Mouse (Mus musculus): ENCODE results near the gene Gabpa.
A peak's percentile ranks its signal among the peaks of the same experiment; 100 is the strongest.

Gabpa gene

GRCm38 (mm10) chr16:84834745-84835440 lies at the start of gene Gabpa:
Gabpa (plus strand) TSS chr16:84834925.
- peak; percentile 95 for DNase-seq (ENCODE audit: low spot score)

DNA sequence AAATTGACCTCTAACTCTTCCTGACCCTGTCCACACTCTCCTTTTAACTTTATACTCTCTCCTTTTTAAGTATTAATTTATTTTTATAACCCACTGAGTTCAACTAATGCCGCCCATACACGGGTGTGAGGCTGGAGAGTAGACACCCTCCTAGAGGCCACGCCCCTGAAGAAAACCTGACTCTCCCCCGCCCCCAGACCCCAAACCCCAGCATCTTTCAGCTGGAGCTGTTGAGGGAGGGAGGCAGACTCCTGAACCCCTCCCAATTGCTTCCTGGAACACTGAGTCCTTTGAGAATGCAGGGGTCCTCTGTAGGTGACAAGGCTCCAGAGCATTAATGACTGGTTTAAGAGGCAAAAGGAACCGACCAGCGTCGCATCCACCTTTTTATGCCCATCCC lies 49.8 kb upstream of the Gabpa start:
- no peak for DNase-seq (ENCODE audit: low spot score)

DNA sequence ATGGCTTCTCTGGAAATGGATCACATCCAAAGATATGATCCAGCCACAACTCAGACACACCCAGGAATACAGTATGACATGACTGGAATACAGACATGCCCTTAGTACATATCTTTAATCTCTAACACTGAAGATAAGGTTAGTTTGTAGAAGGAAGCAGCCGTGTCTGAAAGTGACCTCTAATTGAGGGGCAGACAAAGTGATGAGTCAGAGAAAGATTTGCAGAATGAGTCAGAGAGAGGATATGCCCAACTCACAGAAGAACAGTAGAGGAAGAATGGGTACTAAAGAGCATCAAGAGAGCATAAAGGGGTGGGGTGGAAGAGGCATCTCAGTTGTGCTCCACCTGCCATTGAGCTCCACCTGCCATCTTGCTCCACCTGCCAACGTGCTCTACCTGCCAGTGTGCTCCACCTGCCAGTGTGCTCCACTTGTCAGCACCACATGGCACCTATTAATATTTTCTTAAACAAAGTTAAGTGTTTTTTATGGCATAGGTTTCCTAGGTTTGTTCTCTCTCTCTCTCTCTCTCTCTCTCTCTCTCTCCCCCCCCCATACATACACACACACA lies 44.0 kb upstream of the Gabpa start:
- no peak for DNase-seq (ENCODE audit: low spot score)

DNA sequence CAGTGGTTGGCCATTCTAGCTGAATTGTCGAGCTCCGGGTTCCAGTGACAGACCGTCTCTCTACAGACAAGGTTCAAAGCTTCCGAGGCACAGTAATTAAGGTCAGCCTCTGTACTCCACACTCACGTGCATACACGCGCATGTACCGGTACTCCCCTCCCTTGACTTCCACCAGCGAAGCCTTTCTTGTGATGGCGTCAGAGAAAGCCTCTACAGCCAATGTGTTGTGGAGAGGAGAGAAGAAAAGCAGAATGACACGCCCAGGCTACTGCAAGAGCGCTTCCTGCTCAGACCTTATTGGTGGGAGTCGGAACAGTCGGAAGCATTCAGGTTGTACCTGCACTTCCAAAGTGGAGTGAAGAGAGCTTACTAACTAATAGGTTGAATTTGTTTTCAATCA lies 41.3 kb upstream of the Gabpa start:
- DNase-seq (ENCODE audit: low spot score), result no peak

DNA sequence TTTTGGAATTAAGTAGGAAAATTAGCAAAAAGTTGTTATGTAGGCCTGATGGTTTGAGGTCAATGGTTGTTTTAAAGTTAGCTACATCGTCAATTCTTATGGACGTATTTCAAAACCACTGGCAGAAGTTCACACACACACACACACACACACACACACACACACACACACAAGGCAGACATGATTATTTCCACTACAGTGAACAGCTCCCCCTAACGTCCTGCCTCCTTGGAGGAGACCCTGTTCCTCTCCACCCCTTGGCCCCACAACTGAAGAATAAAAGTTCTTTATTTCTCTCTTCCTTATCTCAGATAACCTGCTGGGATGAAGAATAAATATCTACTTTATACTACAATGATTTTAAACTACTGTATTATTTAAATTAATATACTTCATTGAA lies 39.4 kb upstream of the Gabpa start:
- no peak for DNase-seq (ENCODE audit: low spot score)

- DNase-seq (ENCODE audit: low spot score), result no peak
Measured at GRCm38 (mm10) chr16:84796678-84797077, 38.0 kb upstream of the Gabpa start.

DNA sequence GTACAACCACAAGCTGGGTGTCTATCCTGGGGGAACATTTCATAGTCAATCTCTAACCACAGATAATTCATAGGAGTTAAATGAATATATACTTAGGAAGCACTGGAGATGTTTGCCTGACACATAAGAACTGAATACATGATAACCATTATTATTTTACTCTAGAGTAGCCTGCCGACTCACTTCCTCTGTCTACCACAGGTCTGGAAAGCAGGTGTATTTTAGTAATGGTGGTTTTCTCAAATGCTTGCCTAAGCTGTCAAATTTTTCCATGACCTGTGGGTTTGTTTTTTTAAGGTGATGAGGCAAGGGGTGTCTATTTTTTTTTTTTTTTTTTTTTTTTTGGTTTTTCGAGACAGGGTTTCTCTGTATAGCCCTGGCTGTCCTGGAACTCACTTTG lies 34.7 kb upstream of the Gabpa start:
- no peak for DNase-seq (ENCODE audit: low spot score)

GRCm38 (mm10) chr16:84802217-84802616 lies 32.5 kb upstream of the Gabpa start:
- no peak for DNase-seq (ENCODE audit: low spot score)

- DNase-seq (ENCODE audit: low spot score), result no peak
Measured at GRCm38 (mm10) chr16:84804866-84805265, 29.9 kb upstream of the Gabpa start.

DNA sequence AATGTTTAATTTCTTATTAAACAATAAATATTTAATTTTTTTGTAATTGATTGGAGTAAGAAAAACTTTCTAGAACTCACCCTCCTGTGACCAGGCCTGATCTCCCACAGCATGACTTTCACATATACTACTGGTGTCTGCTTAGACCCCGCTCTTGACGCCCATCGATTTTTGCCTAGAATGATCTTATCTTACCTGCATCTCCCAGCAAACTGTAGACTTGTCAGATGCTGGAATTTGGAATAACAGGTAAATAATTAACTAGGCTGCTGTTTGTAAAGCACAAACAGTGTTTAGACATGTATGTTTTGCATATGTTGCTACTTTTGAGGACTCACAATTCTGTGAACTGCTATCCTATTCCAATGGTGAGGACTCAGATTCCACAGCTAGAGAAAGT lies 28.6 kb upstream of the Gabpa start:
- DNase-seq (ENCODE audit: low spot score), result no peak

DNA sequence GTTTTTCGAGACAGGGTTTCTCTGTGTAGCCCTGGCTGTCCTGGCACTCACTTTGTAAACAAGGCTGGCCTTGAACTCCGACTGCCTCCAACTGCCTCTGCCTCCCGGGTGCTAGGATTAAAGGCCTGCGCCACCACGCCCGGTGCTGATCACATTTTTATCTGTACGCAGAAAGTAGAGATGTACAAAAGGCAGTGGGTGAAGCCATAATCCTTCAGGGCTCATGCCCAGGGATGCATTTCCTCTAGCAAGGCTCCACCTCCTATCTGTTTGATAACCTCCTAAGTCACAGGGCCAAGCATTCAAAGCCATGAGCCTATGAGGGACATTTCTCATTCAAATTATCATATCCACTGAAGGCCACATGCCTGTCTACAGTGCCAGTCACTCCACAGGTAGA lies 26.9 kb upstream of the Gabpa start:
- no peak for DNase-seq (ENCODE audit: low spot score)

DNA sequence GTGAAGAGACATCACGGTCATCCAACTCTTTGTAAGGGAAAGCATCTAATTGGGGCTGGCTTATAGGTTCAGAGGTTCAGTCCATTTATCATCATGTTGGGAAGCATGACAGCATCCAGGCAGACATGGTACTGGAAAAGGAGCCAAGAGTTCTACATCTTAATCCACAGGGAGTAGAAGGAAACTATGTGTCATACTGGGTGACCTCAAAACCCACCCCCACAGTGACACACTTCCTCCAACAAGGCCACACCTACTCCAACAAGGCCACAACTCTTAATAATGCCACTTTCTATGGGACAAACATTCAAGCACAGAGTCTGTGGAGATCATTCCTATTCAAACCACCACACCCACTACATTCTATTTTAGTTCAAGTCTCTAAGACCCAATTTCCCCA lies 24.5 kb upstream of the Gabpa start:
- no peak for DNase-seq (ENCODE audit: low spot score)

DNA sequence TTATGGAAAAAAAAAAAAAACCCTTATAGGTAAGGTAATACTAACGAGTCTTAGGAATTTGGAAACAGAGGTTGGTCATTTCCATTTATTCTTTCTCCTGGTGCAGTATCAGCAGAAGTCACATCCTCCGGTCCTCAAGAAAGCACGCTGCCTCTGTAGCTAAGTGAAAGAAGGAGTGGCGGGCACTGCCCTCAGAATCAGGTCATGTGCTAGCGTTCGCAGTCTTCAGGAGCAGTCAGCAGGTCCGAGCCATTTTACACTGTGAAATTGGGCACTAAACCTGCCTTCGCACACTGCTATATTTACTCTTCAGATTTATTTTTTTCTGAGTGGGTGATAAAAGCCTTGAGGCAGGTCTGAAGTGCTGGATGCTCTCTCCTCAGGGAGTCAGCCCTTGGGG lies 20.9 kb upstream of the Gabpa start:
- DNase-seq (ENCODE audit: low spot score), result no peak

DNA sequence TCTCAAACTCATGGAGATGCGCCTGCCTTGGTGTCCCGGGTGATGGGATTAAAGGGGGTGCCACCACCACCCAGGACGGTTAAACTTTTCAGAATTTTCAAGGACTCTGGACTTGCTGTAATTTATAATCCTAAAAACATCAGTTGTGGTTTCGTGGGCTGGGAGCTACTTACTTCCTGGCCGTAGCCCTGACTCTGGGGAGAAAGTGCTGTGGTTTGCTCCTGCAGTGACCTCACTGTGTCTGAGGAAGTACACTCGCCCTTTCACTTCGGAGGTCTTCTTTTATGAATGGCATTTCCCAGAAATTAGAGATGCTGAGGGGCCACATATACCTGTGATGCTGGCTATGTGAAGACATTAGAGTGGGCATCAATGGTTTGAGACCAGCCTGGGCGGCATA lies 20.2 kb upstream of the Gabpa start:
- no peak for DNase-seq (ENCODE audit: low spot score)

DNA sequence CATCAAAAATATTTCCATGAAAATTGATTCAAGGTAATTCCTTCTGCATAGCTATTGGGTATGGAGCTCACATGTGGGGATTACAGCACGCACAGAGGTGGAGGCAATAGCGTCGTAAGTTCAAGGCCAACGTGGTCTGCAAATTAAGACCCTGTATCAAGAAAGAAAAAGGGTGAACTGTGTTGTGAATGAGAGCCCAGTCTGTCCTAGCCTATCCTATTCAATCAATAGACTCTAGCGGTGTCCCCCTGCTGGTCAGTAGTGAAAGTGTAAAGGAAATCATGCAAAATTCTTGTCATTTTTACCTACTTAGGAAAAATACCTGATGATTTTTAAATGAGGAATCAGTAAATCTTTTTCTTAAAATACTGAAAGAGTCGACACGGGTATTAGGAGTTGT lies 17.3 kb upstream of the Gabpa start:
- DNase-seq (ENCODE audit: low spot score), result peak; percentile 75

DNA sequence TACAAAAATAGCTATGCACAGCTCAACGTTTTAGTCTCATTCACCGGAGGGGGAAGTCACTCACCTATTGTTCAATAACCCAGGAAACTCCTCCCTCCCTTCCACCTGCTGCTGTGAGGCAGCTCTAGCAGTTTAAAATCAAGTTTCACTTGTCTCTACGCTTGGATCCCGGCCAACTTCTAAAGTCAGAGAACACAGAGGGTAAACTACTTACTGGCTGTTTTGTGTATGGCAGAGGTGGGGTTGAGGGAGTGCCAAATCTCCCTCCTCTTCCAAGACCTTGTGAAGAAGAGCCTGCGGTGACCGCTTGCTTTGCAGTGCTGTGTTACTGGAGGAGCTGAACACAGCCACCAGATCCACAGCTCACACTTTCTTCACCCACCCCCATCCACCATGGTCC lies 9.7 kb upstream of the Gabpa start:
- DNase-seq (ENCODE audit: low spot score), result no peak

GRCm38 (mm10) chr16:84831696-84832095 lies 3.0 kb upstream of the Gabpa start:
- no peak for DNase-seq (ENCODE audit: low spot score)

DNA sequence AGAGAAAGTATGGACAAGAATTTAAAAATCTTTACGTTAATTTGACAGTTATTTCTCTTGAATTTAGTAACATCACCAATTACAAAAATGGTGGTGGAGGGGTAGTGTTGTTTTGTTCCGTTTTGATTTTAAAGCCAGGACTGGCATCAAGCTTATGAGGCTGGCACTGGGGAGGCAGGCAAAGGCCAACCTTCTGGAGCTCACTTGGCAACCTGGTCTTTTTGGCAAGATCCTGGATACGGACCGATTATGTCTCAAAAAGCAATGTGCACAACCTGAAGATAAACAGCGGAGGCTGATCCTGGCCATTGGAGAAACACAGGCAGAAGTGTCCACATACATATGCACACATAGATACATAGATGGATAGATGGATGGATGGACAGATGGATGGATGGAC lies 2.0 kb upstream of the Gabpa start:
- no peak for DNase-seq (ENCODE audit: low spot score)

DNA sequence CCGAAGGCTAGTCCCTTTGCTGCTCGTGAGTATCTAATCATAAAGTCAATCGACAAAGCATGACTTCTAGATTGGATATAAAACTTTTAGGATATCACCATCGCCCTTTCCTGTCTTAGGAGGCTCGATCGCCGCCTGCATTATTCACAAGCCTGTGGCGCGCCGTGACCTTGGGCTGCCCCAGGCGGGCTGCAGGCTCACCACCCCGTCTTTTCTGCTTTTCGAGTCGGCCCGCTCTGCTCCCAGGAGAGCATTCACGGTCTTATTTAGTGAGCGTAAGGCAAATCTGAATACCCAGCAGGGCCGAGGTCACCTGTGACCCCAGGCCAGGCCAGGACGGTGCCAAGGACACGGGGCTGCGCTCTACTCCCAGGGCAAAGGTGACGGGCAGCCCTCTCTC lies 381 bp upstream of the Gabpa start:
- no peak for DNase-seq (ENCODE audit: low spot score)

GRCm38 (mm10) chr16:84835441-84835822 lies 707 bp downstream of the Gabpa start, which contains the start of gene Atp5j:
Atp5j (minus strand) TSS chr16:84835625.
- DNase-seq (ENCODE audit: low spot score), result peak; percentile 68

GRCm38 (mm10) chr16:84835823-84836743 lies 1.4 kb downstream of the Gabpa start:
- DNase-seq (ENCODE audit: low spot score), result peak; percentile 60

DNA sequence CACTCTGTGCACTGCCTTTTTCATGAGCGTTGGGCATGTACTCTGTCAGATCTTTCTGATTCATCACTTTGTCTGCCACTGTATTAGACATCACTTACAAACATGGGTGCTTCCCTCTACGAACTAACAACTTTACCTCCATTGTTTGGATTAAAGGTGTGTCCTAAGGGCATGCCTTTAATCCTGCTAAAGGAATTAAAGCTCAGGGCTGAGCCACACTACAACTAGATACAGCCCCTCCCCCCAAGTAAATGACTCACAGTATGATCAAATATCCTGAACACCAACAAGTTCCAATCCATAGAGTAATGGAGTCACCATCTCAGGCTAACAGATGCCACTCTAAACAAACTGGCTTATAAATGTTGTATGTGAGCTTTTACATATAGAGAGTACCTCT lies 3.9 kb downstream of the Gabpa start:
- no peak for DNase-seq (ENCODE audit: low spot score)

DNA sequence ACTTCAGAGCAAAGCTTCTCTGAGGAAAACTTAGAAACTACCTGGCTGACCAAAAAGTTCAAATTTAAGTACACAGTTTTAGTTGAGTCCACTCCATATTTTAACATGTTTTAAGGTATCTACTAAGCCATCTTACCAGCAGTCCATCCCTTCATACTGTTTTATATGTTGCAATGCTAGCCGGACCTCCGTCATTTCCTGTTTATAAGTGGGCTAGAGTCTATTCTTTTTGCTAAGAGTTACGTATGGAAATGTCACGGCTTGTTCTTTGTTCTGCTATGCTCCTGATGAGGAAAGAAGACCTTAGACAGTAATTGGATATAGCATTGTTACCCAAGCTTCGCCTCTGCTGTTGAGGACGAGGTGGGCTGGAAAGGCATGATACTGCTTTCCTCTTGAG lies 18.8 kb downstream of the Gabpa start:
- DNase-seq (ENCODE audit: low spot score), result no peak

Measured in retina, embryonic 14.5 days (tissue).